Comparison of ENCODE assay signal across 23 mouse cellular contexts in genomic region chr14:100714952-100715351, GRCm38 (mm10).
DNase-seq lines count a peak whose midpoint lies in the region; ATAC-seq lines count a peak whose summit lies in the region.
"Had no signal": no experiment of that assay in that cellular context is flagged by ENCODE, and none has a peak within 500 bp of the region (broad histone marks: within the 10 kb centered on the region; RNA-seq: fewer than 3 reads in every experiment).

No protein-coding gene starts in this region.

- 0 out of 2 replicates have a peak, but pooled peaks cover 3% of the 10 kb centered on the region for H3K9me3 ChIP-seq in hindbrain, embryonic 13.5 days
- H3K9me3 ChIP-seq in hindbrain, embryonic 10.5 days, result 0 out of 2 replicates have a peak, but pooled peaks cover 4% of the 10 kb centered on the region
- no peaks in the 10 kb centered on the region for H3K9me3 ChIP-seq in forebrain, embryonic 15.5 days
- H3K9me3 ChIP-seq in midbrain, embryonic 14.5 days (ENCODE audit: control insufficient read depth, low read length), result no peaks in the 10 kb centered on the region
- H3K9me3 ChIP-seq: intestine, embryonic 15.5 days; lung, embryonic 15.5 days had no signal

- no peaks in the 10 kb centered on the region for H3K27me3 ChIP-seq in hindbrain, embryonic 13.5 days
- H3K27me3 ChIP-seq in hindbrain, embryonic 10.5 days (ENCODE audit: insufficient read depth, poor library complexity, severe bottlenecking), result no peaks in the 10 kb centered on the region
- no peaks in the 10 kb centered on the region for H3K27me3 ChIP-seq in forebrain, embryonic 15.5 days
- H3K27me3 ChIP-seq in midbrain, embryonic 14.5 days (ENCODE audit: control insufficient read depth, insufficient read depth, low read length), result no peaks in the 10 kb centered on the region
- H3K27me3 ChIP-seq: CH12.LX; intestine, embryonic 15.5 days; limb, embryonic 13.5 days; lung, embryonic 15.5 days had no signal

- H3K4me1 ChIP-seq in hindbrain, embryonic 13.5 days (replicated peaks), result peaks cover 26% of the 10 kb centered on the region
- peaks cover 17% of the 10 kb centered on the region for H3K4me1 ChIP-seq in hindbrain, embryonic 10.5 days (replicated peaks)
- peaks cover 15% of the 10 kb centered on the region for H3K4me1 ChIP-seq in forebrain, embryonic 15.5 days
- H3K4me1 ChIP-seq in midbrain, embryonic 14.5 days (ENCODE audit: control insufficient read depth, insufficient read depth, low read length), result peaks cover 28% of the 10 kb centered on the region
- H3K4me1 ChIP-seq: intestine, embryonic 15.5 days; lung, embryonic 15.5 days had no signal

- no peak for DNase-seq in hindbrain, embryonic 10.5 days (ENCODE audit: low spot score)
- no peak for DNase-seq in midbrain, embryonic 14.5 days
- peak; percentile 73 for DNase-seq in retina, postnatal 1 day
- DNase-seq in left cerebral cortex, postnatal 4 days, result no peak
- DNase-seq in gastrocnemius, adult 8-10 months (ENCODE audit: low spot score in 2 of 2), result no peak
- DNase-seq: adrenal gland, adult 8-10 months; cerebellum, adult 9-10 months; gastrocnemius, postnatal 25 days; heart, adult 2 months; heart, postnatal 36 days; kidney, adult 9 months; kidney, postnatal 25 days; lung, postnatal 4 days; right cerebral cortex, postnatal 14 days; spleen, adult 18-20 months; thymus, postnatal 36 days had no signal

- no peaks in the 10 kb centered on the region for H3K36me3 ChIP-seq in hindbrain, embryonic 13.5 days
- H3K36me3 ChIP-seq in hindbrain, embryonic 10.5 days, result no peaks in the 10 kb centered on the region
- H3K36me3 ChIP-seq in forebrain, embryonic 15.5 days, result no peaks in the 10 kb centered on the region
- no peaks in the 10 kb centered on the region for H3K36me3 ChIP-seq in midbrain, embryonic 14.5 days (ENCODE audit: control insufficient read depth, insufficient read depth, low read length)
- H3K36me3 ChIP-seq: intestine, embryonic 15.5 days; limb, embryonic 13.5 days; lung, embryonic 15.5 days had no signal

- H3K4me3 ChIP-seq in hindbrain, embryonic 13.5 days, result no peak overlapping the region
- no peak overlapping the region for H3K4me3 ChIP-seq in hindbrain, embryonic 10.5 days
- no peak overlapping the region for H3K4me3 ChIP-seq in forebrain, embryonic 15.5 days
- H3K4me3 ChIP-seq in midbrain, embryonic 14.5 days (replicated peaks; ENCODE audit: low read depth, low read length), result no peak overlapping the region
- H3K4me3 ChIP-seq: heart, adult 2 months; intestine, embryonic 15.5 days; limb, embryonic 13.5 days; lung, embryonic 15.5 days had no signal

- peak overlapping the region; percentile 90 for H3K27ac ChIP-seq in hindbrain, embryonic 13.5 days
- H3K27ac ChIP-seq in hindbrain, embryonic 10.5 days, result no peak overlapping the region
- peak overlapping the region; percentile 38; the same call in 1 of the 2 replicates for H3K27ac ChIP-seq in forebrain, embryonic 15.5 days (replicated peaks)
- peak overlapping the region; percentile 86 for H3K27ac ChIP-seq in midbrain, embryonic 14.5 days (replicated peaks; ENCODE audit: low read depth, low read length)
- H3K27ac ChIP-seq: heart, adult 2 months; intestine, embryonic 15.5 days; limb, embryonic 13.5 days; liver, embryonic 14.5 days; lung, embryonic 15.5 days had no signal

- no peak overlapping the region for H3K9ac ChIP-seq in hindbrain, embryonic 13.5 days
- H3K9ac ChIP-seq in forebrain, embryonic 15.5 days (replicated peaks), result no peak overlapping the region
- no peak overlapping the region for H3K9ac ChIP-seq in midbrain, embryonic 14.5 days (replicated peaks; ENCODE audit: low read length)
- H3K9ac ChIP-seq: intestine, embryonic 15.5 days; limb, embryonic 13.5 days; liver, embryonic 14.5 days; lung, embryonic 15.5 days had no signal

- ATAC-seq in hindbrain, embryonic 13.5 days (ENCODE audit: low FRiP score), result 0 out of 2 replicates have a peak, but pooled peaks have one; percentile 25
- peak; percentile 51; the same call in 1 of the 2 replicates for ATAC-seq in forebrain, embryonic 15.5 days (replicated peaks)
- ATAC-seq in midbrain, embryonic 14.5 days (ENCODE audit: low FRiP score, low TSS enrichment), result no peak
- ATAC-seq: intestine, embryonic 15.5 days had no signal

- no peak overlapping the region for H3K4me2 ChIP-seq in hindbrain, embryonic 13.5 days
- H3K4me2 ChIP-seq in forebrain, embryonic 15.5 days (replicated peaks), result no peak overlapping the region
- H3K4me2 ChIP-seq in midbrain, embryonic 14.5 days (ENCODE audit: low read length), result no peak overlapping the region
- H3K4me2 ChIP-seq: intestine, embryonic 15.5 days; limb, embryonic 13.5 days; lung, embryonic 15.5 days had no signal

- intact Hi-C loops in left cerebral cortex, postnatal 4 days (cut with DNase I), result no loop called here

- WGBS in hindbrain, embryonic 13.5 days, result 43% methylated on average over 2 of the region's 2 CpGs
- WGBS in hindbrain, embryonic 10.5 days, result 69% methylated on average over 2 of the region's 2 CpGs
- 32% methylated on average over 2 of the region's 2 CpGs for WGBS in forebrain, embryonic 15.5 days
- WGBS in midbrain, embryonic 14.5 days, result 42% methylated on average over 2 of the region's 2 CpGs
